Mouse (Mus musculus) T-helper 1 cell (primary cell): ENCODE data around the gene Gpr139.

ENCODE experiments used
- in situ Hi-C: fragments of 300-600 bp; cut with MboI, MseI; formaldehyde crosslinking; loops from one replicate; pipeline ENCODE4 v1.15.1; 2025; ENCODE audit warnings: high pct_unique_total_duplicates

Gene Gpr139

GRCm38 (mm10) chr7:119184341-119185143, at the start of gene Gpr139:
Gene Gpr139 (minus strand): TSS chr7:119184603.
- in situ Hi-C loops = no loop called here

- in situ Hi-C loops = no loop called here
Observed at GRCm38 (mm10) chr7:119230971-119231370, 46.6 kb upstream of the Gpr139 start.

GRCm38 (mm10) chr7:119222706-119223105, 38.3 kb upstream of the Gpr139 start:
- in situ Hi-C loops = no loop called here

- in situ Hi-C loops = no loop called here
Observed at GRCm38 (mm10) chr7:119219121-119219520, 34.7 kb upstream of the Gpr139 start.

GRCm38 (mm10) chr7:119207251-119207650, 22.8 kb upstream of the Gpr139 start:
- in situ Hi-C loops = loop anchor here (5.0 kb wide), 1 partner anchor 50 kb away; no protein-coding TSS in a partner anchor

- in situ Hi-C loops = no loop called here
Observed at GRCm38 (mm10) chr7:119186374-119186773, 2.0 kb upstream of the Gpr139 start.

GRCm38 (mm10) chr7:119185181-119185940, 958 bp upstream of the Gpr139 start:
- in situ Hi-C loops = no loop called here

GRCm38 (mm10) chr7:119181053-119181452, 3.4 kb downstream of the Gpr139 start:
- in situ Hi-C loops = no loop called here

- in situ Hi-C loops = no loop called here
Observed at GRCm38 (mm10) chr7:119160015-119160414, 24.4 kb downstream of the Gpr139 start.

GRCm38 (mm10) chr7:119111771-119112170, 72.6 kb downstream of the Gpr139 start:
- in situ Hi-C loops = no loop called here

- in situ Hi-C loops = no loop called here
Observed at GRCm38 (mm10) chr7:119105878-119106277, 78.5 kb downstream of the Gpr139 start.

- in situ Hi-C loops = loop anchor here (10.0 kb wide), 1 partner anchor 1078 kb away; the partner anchor contains the start of gene Anks4b
Observed at GRCm38 (mm10) chr7:119096583-119096982, 87.8 kb downstream of the Gpr139 start.
